Mouse (Mus musculus) ES-Bruce4 (cell line): ENCODE measurements around the gene Gm42791. TPM values are rescaled to one million over a fixed set of nuclear protein-coding genes. Genes with fewer than 3 reads are reported as not detected.
A peak's percentile ranks its signal among the peaks of the same experiment; 100 is the strongest.

Source experiments
- H3K27ac ChIP-seq: 2 replicates; pipeline ENCODE4 v1.5.1; 2012; ENCODE audit warnings: low read length, inconsistent platforms; ENCODE audit not compliant: insufficient read depth
- H3K27me3 ChIP-seq: 2 replicates; pipeline ENCODE4 v1.6.1; 2012; ENCODE audit warnings: mild to moderate bottlenecking, low read length, inconsistent platforms; ENCODE audit not compliant: control insufficient read depth, poor library complexity, insufficient read depth, severe bottlenecking
- H3K36me3 ChIP-seq: 2 replicates; pipeline ENCODE4 v1.6.1; 2012; ENCODE audit warnings: inconsistent platforms, mild to moderate bottlenecking, low read length, moderate library complexity; ENCODE audit not compliant: control insufficient read depth, poor library complexity, insufficient read depth, severe bottlenecking
- H3K4me1 ChIP-seq: one replicate; pipeline ENCODE4 v1.8.1; 2011; ENCODE audit warnings: low read length; ENCODE audit not compliant: control insufficient read depth, insufficient read depth
- H3K4me3 ChIP-seq: 2 replicates; pipeline ENCODE4 v1.5.1; 2011; ENCODE audit warnings: low read depth, mild to moderate bottlenecking, low read length
- H3K9ac ChIP-seq: 2 replicates; pipeline ENCODE4 v1.6.1; 2012; ENCODE audit warnings: low read depth, mild to moderate bottlenecking, inconsistent platforms; ENCODE audit not compliant: poor library complexity, severe bottlenecking
- H3K9me3 ChIP-seq: replicated peaks from 2 replicates; pipeline ENCODE4 v1.6.1; 2012; ENCODE audit warnings: mild to moderate bottlenecking, low read length, inconsistent platforms; ENCODE audit not compliant: control insufficient read depth, poor library complexity, insufficient read depth, severe bottlenecking
- CTCF ChIP-seq: IDR thresholded peaks from one replicate; pipeline ENCODE4 v1.8.1; 2011; ENCODE audit warnings: low read depth, low read length
- EP300 ChIP-seq: IDR thresholded peaks from 2 replicates; pipeline ENCODE4 v1.6.1; 2011; ENCODE audit warnings: low read depth, low read length; ENCODE audit not compliant: insufficient read depth
- POLR2A ChIP-seq: IDR thresholded peaks from one replicate; pipeline ENCODE4 v1.8.1; 2011; ENCODE audit warnings: low read length; ENCODE audit not compliant: insufficient read depth
- polyA plus RNA-seq: library from polyadenylated mRNA; stranded (reverse); fragments of >200 nt; gene quantifications from 2 replicates; pipeline ENCODE4 v1.2.4, GENCODE M21; 2011; ENCODE audit warnings: low read depth; ENCODE audit not compliant: missing spikeins, insufficient read depth, insufficient read length

Gm42791 gene
- polyA plus RNA-seq, 1 experiment, result 4.8 TPM

DNA sequence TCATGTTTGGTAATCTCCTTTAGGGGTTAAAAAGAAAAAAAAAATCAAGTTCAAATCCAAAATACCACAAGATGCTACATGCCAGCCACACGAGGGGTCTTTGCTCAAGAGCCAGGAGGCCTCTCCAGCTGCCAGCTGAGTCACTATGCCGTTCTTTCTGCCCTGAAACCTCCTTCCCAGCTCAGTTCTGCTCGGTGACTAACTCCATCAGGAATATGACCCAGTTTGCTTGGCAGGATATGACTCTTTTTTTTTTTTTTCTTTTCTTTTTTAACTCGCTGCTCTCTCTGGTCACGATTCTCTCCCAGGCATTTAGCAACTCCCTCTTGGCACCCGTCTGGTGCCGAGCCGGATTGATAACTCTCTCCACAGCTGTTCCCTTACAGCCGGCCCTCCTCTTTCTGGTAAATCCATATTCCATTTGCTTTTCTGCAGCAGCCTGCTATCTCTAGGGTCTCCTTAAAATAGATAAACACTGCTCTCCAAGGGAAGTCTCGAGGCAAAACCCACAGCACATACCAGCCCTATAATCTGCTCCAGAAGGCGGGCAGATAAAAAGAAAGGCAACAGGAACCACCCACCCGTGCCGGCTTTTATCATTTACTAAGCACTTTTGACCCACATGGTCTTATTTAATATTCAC is 29.1 kb downstream of the Gm42791 start:
- TF ChIP-seq CTCF (no peak), EP300 (no peak), POLR2A (no peak)
- Histone ChIP-seq H3K27me3 (no peaks in the 10 kb centered on the region), H3K4me3 (no peak overlapping the region), H3K4me1 (no peaks in the 10 kb centered on the region), H3K9ac (no peak overlapping the region), H3K27ac (no peak overlapping the region), H3K9me3 (no peaks in the 10 kb centered on the region), H3K36me3 (no peaks in the 10 kb centered on the region)

DNA sequence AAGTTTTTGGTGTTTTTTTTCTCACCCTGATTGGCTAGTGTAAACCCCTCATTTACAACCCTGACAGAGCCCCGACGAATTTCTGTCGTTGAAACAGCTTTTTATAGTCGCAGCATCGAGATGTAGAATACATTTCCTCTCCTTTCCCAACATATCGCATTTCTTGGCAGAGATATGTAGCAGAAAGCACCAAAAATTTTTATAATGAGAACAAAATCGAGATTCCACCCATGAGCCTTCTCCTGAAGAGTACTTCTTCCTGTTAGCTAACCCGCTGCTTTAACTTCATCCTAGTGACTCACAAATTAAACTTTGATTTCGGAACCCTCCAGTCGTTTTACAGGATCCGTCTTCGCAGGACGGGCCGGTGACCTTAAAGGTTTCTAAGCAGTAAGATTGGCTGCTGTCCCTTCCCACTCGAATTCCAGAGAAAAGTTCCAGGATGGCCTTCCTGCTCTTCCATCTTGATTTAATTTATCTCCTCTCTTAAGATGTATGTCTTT is 29.8 kb downstream of the Gm42791 start:
- Histone ChIP-seq H3K27me3 (no peaks in the 10 kb centered on the region), H3K9ac (no peak overlapping the region), H3K4me1 (no peaks in the 10 kb centered on the region), H3K9me3 (no peaks in the 10 kb centered on the region), H3K4me3 (no peak overlapping the region), H3K36me3 (no peaks in the 10 kb centered on the region), H3K27ac (no peak overlapping the region)
- TF ChIP-seq POLR2A, result no peak
- TF ChIP-seq EP300, result no peak
- TF ChIP-seq CTCF, result no peak

GRCm38 (mm10) chr5:148964251-148964650 is 30.7 kb downstream of the Gm42791 start:
- Histone ChIP-seq H3K27ac (no peak overlapping the region), H3K27me3 (no peaks in the 10 kb centered on the region), H3K9ac (no peak overlapping the region), H3K4me3 (no peak overlapping the region), H3K9me3 (no peaks in the 10 kb centered on the region), H3K4me1 (no peaks in the 10 kb centered on the region), H3K36me3 (no peaks in the 10 kb centered on the region)
- no peak for TF ChIP-seq CTCF
- TF ChIP-seq EP300, result no peak
- no peak for TF ChIP-seq POLR2A

GRCm38 (mm10) chr5:148960211-148960610 is 34.7 kb downstream of the Gm42791 start:
- Histone ChIP-seq H3K27me3 (no peaks in the 10 kb centered on the region), H3K27ac (no peak overlapping the region), H3K4me3 (no peak overlapping the region), H3K9me3 (no peaks in the 10 kb centered on the region), H3K4me1 (no peaks in the 10 kb centered on the region), H3K9ac (peak overlapping the region; percentile 12; the same call in 1 of the 2 replicates), H3K36me3 (no peaks in the 10 kb centered on the region)
- TF ChIP-seq CTCF (no peak), EP300 (0 out of 2 replicates have a peak, but pooled peaks have one; percentile 39), POLR2A (no peak)

DNA sequence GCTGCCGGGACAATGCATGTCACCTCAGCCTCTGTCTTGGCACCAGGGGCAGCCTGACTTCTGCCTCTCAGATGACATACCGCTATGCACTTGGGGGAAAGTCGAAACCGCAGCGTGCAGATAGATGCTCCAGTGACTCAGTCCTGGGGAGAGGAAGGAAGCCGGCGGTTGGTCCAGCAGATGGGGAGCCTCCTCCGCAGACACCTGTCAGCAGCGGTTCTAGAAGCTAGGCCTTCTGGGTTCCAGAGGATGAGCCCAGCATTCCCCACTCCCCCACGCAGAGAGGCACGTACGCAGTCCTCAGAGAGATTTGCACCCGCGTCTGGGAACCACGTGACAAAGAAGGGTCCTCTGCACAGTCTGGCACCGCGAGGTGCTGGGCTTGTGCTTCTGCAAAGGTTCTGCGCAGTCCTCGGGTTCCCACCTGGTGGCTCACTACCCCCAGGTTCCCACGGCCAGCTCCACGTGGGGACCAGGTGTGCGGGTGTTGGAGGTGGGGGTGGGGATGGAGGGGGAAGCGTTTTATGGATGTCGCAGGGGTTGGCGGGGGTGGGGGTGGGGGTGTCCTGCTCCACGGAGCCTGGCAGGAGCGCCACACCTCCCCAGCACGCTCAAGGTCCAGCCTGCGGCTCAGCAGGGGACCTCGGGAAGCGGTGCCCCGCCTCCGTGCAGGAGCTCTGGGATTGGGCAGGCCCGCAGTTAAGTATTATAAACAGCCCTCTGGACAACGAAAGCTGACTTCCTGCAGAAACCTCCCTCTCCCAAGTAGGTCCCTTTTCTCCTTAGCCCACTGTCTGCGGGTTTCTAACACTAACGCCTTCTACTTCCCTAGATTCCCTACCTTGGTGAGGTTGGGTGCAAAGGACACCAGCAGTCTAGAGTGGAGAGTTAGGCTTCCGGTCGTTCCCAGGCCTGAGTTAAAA is 35.6 kb downstream of the Gm42791 start:
- H3K4me1 ChIP-seq, result peaks cover 3% of the 10 kb centered on the region
- TF ChIP-seq EP300 (no peak), POLR2A (no peak)
- H3K27me3 ChIP-seq, result no peaks in the 10 kb centered on the region
- H3K9ac ChIP-seq, result peak overlapping the region; percentile 12; the same call in 1 of the 2 replicates
- H3K4me3 ChIP-seq, result peak overlapping the region; percentile 56
- H3K36me3 ChIP-seq, result no peaks in the 10 kb centered on the region
- H3K27ac ChIP-seq, result no peak overlapping the region
- no peaks in the 10 kb centered on the region for H3K9me3 ChIP-seq
